Mouse (Mus musculus) neutrophil, adult 5-6 weeks (primary cell): Measurements from ENCODE around the gene Wfdc15b. TPM values are rescaled to one million over a fixed set of nuclear protein-coding genes. Genes with fewer than 3 reads are reported as not detected.
"Not testable (repeated sequence)": the region's sequence is repeated elsewhere in the genome, so short reads cannot be mapped to it uniquely, and the experiment has no call there.

ENCODE experiments used
- ATAC-seq: fragments of 151-379, 151-347 bp; 2 replicates; pipeline ENCODE4 v1.8.0; 2017; ENCODE audit warnings: mild to moderate bottlenecking, moderate TSS enrichment; ENCODE audit not compliant: insufficient number of reproducible peaks, poor library complexity, low FRiP score, severe bottlenecking; ENCODE audit errors: extremely low read depth
- total RNA-seq: library from RNA; stranded (forward); fragments of 200-1000 nt; gene quantifications from 2 replicates; pipeline ENCODE4 v1.2.3, GENCODE M21; 2017

Gene Wfdc15b
- not detected in 2 replicates for total RNA-seq

- no peak for ATAC-seq
Observed at GRCm38 (mm10) chr2:164221522-164221921, at the start of gene Wfdc15b. Wfdc15b (minus strand) TSS chr2:164221660.

DNA sequence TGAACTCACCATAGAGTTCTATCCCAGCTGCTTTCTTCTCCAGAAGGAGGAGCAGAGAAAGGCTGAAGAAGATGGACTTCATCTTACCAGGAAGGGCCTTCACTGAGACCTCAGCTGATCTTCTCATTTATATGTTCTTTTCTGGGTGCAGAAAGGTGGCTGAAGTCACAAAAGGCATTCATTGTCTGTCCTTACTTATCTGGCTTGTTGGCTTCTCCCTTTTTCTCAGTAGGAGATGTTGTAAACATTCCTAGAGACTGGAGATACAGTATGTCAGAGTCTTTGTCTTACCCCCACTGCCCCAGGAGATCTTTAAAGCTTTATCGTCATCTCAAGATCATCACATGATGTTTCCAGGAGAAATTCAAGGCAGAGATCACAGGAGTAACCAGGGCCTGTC is 35.1 kb upstream of the Wfdc15b start, which contains the start of gene Svs3b:
Gene Svs3b, minus strand, starts transcription at position 101 of the 400 bp plus-strand sequence.
- ATAC-seq = not testable (repeated sequence)

- ATAC-seq = no peak
Observed at GRCm38 (mm10) chr2:164238366-164238765, 16.9 kb upstream of the Wfdc15b start, which contains the start of gene Svs2. Svs2 (minus strand) TSS chr2:164238466.

DNA sequence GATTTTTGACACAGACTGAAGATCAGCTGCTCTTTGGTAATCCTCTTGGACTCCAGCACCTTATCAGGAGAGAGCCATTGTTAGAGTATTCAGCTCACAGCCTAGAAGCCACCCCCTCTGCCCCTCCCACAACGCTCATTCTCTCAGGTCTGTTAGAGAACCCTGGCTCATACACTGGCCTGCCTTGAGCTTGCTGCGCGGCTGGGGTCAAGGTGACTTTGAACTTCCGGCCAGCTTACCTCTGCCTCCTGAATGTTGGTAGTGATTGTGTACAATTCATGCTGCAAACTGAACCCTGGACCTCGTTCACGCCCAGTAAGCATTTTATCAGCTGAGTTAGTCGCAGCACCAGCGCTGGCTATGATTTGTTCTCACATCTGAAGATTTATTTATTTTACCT is 11.2 kb upstream of the Wfdc15b start:
- no peak for ATAC-seq

- no peak for ATAC-seq
Observed at GRCm38 (mm10) chr2:164228361-164229070, 7.1 kb upstream of the Wfdc15b start.

DNA sequence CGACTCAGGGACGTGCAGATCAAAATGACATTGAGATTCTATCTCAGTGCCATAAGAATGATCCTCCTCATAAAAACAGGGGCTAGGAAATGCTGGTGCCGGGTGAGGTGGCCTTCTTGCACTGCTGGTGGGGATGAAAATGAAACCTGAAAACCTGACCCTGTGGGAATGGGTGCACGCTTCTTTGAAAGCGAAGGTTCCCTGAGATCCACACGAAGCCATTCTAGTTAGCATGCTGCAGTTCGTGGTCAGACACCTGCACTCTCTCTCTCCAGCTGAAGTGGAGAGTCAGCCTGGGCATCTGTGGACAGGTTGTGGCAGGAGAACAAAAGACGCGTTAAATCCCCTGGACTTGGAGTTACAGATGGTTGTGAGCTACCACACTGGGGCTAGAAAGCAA is 2.2 kb downstream of the Wfdc15b start:
- no peak for ATAC-seq

DNA sequence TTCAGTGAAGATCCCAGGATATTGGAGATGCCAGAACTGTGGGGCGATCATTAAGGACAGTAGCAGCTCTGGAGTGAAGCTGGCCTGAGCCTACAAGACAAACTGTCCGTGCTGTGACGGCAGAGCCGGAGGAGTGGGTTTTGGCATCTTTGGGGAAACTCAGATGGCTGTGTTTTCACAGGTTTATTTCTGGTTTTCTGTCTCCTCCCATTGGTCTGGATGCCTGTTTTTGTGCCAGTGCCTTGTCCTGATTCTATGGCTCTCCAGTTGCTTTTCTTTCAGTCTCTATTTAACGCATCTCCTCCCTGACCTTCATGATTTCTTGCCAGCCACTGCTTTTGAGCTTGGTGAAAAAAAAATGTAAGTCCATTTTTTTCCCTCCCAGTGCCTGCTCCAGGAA is 8.7 kb downstream of the Wfdc15b start:
- no peak for ATAC-seq

DNA sequence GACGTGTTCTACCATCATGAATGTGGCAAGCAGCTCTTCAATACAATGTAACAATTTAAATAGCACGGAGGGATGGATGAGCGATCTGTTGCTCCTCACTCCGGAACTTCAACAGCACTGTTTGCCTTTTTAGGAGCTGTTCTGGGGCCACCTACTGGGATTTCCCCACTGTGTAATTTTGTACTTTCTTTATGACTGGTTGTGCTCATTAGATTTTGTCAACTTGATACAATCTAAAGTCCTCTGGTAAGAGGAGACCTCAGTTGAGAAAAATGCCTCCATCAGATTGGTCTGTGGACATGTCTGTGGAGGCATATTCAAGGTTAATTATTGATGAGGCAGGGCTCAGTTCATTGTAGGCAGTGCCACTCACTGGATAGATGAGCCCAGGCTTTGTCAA is 10.6 kb downstream of the Wfdc15b start:
- ATAC-seq = no peak

- no peak for ATAC-seq
Observed at GRCm38 (mm10) chr2:164206676-164207075, 14.8 kb downstream of the Wfdc15b start.

GRCm38 (mm10) chr2:164206011-164206410 is 15.4 kb downstream of the Wfdc15b start:
- ATAC-seq = not testable (repeated sequence)

DNA sequence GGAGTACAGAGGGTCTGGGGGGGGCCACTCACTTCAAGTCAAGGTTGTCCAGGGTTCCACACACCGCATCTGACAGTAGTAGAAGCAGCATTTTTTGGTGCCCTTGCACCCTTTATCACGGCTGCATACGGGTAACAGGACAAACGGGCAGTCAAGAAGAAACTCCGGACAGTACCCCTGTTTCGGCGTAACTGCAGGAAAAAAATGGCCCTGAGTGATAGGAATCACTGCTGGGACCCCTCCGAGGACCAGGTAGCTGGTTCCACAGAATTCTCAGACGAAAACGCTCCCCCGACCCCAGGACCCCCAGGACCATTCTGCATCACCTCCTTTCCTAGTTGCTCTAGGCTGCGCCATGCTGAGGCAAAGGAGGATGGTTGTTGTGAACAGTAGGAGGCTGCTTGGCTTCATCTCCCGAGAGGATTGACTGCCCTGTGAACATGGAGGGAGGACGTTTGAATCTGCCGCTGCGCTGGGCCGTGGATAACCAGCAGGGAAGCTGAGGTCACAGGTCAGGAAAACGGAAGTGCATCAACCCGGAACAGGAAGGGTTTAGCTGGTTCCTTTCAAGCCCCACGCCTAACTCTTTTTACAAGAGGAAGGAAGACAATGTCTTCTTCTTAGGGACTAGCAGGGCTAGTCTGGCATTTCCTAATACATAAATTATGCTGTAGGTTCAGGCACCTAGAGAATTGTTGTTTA is 21.7 kb downstream of the Wfdc15b start, which contains the start of gene Wfdc15a:
Gene Wfdc15a, minus strand, starts transcription at position 505 of the 702 bp plus-strand sequence.
- no peak for ATAC-seq

DNA sequence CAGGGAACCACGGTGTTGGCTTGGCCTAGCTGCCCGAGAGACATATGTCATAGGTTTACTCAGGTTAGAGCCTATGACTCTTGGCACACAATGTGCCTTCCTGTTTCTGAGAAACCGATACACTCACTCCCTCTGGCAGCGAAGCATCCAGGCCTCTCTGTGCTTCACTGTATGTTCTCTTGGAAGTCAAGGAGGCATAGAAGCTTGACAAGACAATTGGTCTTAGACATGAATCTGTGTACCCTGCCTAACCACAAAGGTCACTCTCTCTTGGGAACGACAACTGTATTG is 24.8 kb downstream of the Wfdc15b start:
- no peak for ATAC-seq

GRCm38 (mm10) chr2:164195971-164196699 is 25.3 kb downstream of the Wfdc15b start:
- no peak for ATAC-seq

DNA sequence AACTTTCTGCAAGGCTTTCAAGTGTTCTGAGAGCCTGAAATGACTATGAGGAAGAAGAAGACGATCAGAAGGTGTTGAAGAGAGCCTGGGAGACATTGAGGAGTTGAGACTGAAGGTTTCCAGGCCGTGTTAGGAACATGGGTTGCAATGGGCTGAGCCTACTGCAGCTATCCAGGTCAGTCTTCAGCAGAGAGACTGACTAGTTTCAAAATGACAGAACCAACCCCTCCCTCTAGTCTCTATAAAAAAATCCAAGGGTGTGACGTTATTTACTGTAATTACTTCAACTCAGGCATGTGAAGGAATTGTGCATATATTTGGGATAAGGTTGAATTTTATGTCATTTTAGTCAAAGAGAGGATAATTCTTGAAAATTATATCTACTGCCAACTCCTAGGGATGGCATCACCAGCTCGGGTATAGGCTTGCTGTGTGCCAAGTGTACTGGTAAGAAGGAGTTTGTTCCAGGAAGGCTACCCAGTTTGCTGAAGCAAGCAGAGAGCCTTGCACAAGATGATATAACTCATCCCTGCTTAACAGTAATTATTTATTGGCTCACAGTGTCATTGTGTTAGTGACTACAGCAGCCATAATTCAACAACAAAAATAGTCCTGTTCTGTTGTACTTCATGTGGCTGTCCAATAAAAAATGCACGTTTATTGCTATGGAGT is 26.4 kb downstream of the Wfdc15b start:
- ATAC-seq = no peak

GRCm38 (mm10) chr2:164192279-164192678 is 29.2 kb downstream of the Wfdc15b start:
- ATAC-seq = no peak

- no peak for ATAC-seq
Observed at GRCm38 (mm10) chr2:164190576-164190975, 30.9 kb downstream of the Wfdc15b start, which contains the start of gene Wfdc12. Wfdc12 (minus strand) TSS chr2:164190608.

DNA sequence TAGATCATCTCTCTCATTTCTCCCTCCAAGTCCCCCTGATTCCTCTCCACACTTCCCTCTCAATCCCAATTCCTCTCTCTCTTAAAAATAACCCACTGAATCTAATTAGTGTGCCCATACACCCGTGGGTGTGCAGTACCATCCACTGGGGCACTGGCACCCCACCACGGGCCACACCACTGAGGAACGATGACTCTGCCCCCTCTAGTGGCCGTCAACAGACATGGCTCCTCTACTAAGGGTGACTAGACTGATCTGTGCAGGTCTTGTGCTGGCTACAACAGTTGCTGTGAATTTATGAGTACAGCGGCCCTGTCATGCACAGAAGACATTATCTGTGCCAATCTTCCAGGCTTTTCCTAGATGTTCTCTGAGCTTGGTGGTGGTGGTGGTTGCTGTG is 32.7 kb downstream of the Wfdc15b start:
- ATAC-seq = peak; percentile 63; the same call in 1 of the 2 replicates

DNA sequence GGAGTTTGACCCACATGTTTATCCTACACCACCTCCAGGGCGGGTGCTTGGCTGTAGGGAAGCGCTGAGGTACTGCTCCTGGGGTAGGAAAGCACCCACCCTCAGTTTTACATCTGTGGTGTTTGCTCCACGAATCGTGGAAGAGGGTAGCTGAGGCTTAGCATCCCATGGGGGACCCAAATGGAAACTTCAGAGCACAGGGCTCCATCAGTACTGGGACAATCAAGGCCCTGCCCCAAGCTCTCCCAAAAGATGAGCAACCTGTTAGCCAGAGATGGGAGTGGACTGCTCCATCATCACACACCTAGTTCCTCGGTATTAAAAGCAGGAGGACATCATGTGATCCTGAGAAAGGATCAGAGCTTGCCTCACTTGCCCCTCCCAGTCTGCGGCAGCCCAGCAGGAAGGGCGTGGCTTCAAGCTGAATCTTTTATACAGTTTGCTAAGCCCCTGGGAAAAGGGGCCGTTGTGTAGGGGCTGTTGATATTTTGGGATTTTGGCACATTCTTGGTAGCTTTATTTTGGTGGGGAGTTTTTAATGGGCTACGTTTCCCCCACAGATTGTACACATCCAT is 37.2 kb downstream of the Wfdc15b start:
- ATAC-seq = no peak

DNA sequence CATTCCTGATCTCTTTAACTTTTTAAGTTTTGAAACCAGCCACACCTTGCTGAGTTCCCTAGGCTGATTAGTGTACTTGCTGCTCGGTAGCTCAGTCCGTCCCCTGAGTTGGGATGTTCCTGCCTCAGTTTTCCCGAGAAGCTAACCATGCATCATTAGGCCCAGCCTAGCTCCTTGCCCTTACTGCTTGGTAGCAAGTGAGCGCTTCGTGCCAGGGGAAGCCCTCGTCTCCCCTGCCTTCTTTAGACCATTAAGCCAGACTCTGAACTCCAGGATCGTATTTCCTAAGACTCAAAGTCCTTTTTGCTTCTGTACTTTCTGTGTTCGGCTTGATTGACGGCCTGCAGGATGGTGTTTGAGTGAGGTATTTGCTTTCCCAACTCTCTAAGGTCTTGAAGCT is 38.1 kb downstream of the Wfdc15b start:
- ATAC-seq = no peak
